Mouse (Mus musculus): ENCODE measurements at regions not wholly inside any gene's neighbourhood (a gene's known extent, or its start where the extent isn't known, plus 50 kb on each side); places are given as distances from the start of the nearest gene placed in this dataset.
A peak's percentile ranks its signal among the peaks of the same experiment; 100 is the strongest.
"Not testable (repeated sequence)": the region's sequence is repeated elsewhere in the genome, so short reads cannot be mapped to it uniquely, and the experiment has no call there.

DNA sequence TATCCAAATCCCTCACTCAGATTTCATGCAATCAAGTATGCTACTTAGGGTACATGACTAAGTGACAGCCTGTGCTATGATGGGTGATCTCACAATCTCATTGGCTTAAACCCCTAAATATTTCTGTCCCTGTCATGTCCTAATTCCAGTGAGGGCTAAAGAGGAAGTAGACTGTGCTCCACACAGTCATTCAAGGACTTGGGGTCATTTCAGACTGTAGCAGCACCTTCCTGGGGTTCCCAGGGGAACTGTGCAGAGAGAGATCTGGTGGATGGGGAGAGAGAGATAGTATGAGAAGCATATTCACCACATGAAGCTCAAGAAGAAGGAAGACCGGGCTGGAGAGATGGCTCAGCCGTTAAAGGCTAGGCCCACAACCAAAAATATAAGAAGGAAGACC is 100.7 kb downstream of the H2al2a start:
- no peak for DNase-seq

DNA sequence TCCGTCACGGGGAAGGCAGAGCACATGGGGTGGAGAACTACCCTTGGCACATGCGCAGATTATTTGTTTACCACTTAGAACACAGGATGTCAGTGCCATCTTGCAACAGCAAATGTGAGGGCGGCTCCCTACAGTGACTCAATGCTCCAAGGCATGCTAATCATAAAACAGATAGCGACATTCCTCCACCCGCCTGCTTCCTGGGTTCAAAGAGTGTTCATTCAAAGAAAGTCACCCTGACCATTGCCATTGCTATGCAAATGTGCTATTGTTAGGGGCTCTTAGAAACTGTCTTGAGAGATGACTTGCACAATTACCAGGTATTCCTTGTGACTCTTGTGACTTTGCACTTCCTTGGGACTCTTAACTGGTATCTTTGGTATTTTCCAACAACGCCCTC is 104.1 kb downstream of the H2al2a start:
- DNase-seq: not testable (repeated sequence)

DNA sequence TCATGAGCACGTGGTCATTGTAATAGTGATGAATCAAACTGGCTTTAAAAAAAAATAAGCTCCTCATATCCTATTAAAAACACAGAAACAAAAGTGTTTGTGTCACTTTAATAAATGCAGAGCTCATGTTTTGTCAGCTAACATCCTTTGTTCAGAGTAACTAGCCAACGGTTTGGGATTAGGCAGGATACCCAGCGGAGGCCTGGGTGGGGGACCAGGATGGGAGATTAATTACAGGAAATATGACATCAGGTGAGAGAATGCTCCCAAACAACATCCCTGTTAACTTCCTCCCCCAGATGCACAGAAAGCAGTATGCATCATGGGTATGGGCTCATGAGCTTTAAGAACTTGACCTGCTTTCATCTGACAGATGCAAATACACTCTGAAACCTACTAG is 109.1 kb downstream of the H2al2a start:
- DNase-seq: no peak

DNA sequence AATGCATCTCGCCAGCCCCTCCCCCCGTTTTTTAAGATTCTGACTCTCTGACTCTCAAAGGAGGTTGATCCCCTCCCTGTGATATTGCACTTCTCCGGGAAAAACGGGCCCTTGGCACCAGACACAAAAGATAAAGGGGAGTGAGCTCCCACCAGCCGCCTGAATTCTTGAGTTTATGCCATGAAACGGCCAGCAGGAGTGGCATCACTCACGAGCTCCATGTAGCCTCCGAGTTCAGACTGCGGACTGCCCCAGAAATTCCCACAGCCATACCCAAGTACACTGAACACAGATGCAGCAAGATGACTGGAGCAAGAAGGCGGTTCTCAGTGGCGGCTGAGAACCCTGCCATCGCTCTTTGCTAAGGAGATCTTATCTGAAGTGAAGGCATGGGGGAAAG is 114.4 kb downstream of the H2al2a start:
- no peak for DNase-seq

DNA sequence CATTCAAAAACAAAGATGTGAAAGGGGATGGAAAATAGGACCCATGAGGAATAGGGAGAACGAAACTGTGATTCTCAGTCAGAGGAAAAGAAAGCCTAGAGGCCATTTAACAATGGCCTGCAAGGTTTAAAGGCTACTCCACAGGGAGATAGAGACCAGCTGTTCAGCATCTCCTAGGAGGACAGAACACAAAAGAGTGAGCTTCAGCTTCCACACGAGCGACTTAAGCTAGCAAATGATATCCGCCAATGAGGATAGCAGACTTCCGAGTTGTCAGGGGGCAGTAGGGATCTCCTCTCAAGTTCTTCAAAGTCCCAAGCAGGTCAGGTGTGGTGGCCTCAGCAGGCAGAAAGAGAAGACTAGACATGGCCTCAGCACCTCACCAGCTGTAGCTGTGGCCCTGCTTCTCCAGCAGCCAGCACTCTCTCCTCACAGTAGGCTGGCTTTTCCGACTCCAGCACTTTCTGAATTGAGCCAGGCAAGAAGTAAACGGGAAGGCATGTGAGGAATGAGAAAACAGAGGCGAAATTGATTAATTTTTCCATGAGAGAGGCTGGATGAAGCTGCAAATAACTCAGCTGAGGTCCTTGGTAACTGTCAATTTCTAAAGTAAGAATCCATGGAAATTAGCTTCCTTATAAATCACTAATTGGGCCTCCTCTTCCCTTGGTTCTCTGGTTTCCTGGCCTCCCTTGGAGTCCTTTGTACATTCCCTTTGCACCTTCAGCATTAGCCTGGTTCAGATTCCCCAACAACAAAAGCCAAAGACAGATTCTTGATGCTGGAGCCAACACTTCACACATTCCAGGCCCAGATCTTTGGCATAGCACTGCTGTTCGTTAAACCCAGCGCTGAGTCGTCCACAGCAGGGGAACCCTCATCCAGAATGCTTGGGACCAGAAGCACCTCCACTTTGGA is 115.7 kb downstream of the H2al2a start:
- peak; percentile 72 for DNase-seq

DNA sequence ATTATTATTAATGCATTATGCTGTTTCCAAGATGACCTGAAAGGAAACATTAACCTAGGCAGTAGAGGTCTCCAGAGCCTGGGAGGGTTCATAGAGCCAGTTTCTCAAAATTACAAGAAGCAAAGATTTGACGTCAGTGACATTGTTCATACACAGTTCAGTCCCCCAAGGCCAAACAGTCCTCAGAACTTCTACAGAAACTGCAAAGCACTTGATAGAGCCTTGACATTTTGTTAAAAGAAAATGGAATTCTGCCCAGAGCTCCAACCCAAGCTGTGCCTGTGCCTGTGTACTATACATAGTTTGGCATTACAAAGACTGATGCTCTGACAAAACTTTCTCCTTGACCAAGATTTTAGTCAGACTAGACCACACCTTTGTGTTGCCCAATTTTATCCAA is 118.9 kb downstream of the H2al2a start:
- no peak for DNase-seq

DNA sequence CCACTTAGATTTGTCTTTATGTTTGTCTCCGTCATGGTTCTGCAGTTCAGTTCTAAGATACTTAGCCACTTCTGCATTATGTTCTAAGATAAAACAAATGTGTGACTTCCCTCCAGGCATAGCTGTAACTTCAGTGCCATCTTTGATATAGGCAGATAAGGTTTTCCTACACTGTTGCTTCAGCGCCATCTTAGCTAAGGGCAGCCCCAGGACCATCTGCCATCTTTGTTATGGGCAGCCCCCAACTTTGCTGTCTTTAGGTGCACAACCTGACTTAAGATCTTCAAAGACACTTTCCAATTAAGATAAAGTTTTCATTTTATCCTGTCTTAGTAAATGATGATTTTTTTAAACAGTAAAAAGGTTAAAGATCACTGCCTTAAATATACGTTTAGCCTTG is 119.8 kb downstream of the H2al2a start:
- no peak for DNase-seq

DNA sequence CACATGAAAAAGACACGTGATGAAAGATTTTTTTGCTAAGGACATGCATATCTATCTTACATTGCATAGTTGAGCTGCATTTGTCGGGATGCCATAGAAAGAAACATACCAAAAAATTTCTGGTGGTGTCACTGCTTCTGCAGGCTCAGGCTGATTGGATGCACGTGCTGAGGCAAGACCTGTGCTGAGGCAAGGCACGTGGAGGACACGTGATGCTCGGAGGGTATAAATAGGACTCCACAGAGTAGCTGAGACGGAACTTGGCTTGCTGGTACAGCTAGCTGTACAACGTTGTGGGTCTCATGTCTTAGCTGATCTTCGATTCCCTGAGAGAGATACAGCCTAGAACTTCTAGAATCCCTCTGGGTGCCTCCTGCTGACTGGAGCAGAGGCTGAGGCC is 120.6 kb downstream of the H2al2a start:
- no peak for DNase-seq

DNA sequence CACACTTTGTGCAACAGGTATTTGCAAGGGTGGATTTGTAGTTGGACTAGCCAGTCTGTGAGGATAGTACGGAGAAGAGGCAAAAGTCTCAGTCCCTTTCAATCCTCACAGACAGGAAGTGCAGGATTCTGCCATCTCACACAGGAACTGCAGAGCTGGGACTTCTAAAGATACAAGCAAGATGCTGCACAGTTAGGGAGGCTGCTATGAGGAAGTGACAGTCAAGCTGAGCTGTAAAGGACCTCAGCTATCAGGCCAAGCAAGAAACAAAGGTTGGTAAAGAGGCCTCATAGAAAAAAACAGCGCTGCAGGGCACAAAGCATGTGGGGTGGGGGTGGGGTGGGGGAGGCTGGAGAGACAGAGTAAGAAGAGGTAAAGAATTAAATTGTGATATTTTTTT is 126.2 kb downstream of the H2al2a start:
- DNase-seq: no peak

DNA sequence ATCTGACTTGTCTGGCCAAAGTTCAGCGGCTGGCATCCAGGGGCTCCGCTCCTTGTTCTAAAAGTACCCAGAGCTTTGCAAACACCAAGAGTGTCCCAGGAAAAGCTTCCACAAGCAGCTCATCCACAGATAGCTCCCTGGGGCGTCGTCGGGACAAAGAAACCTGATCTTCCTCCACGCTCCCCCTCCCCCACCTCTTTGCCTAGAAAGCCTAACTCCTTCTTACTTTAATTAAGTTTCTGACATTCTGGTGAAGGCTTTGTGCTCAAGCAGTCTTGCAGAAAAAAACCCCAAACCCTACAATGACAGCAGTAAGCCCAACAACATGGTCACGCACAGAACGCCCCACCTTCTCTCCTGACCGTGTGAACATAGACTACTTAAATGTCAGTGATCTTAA is 128.6 kb downstream of the H2al2a start:
- peak; percentile 59 for DNase-seq

DNA sequence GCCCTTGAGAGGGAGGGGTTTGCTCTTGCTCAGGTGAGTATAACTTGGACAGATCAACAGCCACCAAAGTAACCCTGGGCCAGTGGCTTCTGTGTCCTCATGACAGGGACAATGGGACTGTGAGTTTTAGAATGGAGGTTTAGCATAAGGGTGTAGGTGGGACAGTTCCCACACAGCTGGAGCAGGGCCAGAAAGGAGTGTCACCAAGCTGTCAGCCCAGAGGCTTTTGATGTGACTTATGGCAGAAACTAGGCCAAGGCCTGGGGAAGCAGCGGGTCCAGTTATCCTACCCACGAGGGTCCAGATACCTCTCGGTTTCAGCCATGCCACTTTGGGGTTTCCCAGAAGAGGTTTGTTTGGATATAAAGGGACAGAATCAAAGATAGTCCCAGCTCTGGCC is 129.4 kb downstream of the H2al2a start:
- DNase-seq: no peak

DNA sequence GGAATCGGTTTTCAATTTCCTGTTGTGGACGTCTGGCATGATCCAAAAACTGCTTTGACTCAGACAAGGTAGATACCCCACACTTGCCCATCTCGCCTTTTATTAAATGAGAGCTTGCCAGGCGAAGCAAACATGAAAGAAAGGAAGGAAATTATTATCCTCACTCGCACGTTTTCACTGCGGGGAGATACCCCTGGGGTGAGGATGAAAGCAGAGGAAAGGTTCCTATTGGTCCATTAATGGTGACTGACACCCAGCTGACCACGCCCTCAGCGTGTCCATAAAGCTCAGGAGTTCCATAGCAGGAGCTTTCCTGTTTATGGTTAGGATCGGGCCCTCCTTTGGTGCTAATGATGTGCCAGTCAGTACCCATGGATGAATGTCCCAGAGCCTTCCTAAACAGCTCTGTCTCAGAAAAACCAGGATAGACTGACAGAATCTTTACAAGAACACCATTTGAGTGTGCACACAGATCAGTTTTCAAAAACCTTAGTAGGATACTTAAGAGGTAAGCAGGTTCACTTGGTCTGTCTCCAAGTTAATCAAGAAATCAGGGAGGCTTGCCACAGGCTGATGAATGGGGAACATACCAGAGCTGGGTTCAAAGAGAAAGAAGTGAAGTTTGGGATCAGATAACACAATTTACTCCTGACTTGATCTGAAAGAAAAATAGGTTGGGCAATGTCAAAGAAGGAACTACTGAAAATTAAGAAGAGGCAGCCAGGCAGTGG is 130.7 kb upstream of the Nebl start:
- peak; percentile 43 for DNase-seq

DNA sequence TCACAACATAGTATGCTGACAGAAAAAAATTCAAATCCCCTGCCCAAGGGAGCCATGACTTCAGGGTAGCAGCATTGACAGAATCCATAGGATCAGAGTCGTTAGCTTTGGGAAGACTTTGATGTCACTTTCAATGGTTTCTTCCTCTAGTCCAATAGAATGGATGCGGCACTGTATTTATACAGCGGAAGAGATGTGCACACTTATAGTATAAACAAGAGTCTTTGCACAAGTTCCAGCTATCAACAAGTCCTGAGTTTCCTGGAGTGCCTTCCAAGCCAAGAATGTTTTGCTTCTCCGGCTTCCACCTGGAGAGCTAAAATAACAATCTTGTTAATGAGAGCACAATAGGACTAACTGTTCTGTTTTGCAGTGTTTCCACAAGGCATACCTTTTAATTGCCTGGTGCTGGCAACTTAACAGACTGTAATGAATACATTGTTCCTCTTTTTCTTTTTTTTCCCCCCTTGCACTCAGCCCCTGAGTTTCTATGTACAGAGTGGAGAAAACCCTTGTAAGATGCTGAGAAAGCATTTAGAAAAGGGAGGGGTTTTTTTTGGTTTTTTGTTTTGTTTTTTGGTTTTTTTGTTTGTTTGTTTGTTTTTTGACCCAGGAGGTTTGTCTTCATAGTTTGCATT is 129.8 kb upstream of the Nebl start:
- DNase-seq: peak; percentile 26

DNA sequence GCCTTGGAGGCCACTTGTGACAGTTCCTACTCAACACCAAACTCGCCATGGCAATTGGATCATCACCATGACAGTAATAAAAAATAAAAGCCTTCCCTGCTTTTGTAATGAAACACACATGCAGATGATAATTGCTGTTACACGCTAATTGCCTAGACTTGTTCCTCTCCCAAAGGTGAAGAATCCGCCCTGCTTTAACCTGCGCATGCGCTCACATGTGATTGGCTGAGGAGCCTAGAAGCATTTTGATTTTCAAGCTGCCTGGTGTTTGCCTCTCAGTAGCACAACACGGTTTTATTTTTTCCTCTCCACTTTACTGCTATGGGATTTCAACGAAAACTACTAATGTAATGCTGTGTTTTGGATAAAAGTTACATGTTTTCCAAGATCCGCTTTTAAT is 128.0 kb upstream of the Nebl start:
- no peak for DNase-seq

DNA sequence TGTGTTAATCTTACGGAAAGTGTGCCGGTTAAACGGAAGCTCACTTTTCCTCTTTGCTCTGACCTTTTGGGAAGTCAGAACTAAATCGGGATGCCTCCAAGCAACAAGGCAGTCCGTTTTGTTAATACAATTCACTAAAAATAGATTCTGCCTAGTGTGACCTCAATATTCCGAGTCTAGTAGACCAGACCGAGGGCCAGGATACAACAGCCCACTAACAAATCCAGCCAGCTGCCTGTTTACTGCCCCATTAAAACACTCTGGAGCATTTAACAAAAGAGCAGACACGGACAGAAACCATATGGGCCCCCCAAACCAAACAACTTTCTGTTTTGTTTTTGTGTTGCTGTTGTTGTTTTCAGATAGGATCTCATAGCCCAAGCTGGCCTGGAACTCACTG is 127.1 kb upstream of the Nebl start:
- DNase-seq: peak; percentile 38

DNA sequence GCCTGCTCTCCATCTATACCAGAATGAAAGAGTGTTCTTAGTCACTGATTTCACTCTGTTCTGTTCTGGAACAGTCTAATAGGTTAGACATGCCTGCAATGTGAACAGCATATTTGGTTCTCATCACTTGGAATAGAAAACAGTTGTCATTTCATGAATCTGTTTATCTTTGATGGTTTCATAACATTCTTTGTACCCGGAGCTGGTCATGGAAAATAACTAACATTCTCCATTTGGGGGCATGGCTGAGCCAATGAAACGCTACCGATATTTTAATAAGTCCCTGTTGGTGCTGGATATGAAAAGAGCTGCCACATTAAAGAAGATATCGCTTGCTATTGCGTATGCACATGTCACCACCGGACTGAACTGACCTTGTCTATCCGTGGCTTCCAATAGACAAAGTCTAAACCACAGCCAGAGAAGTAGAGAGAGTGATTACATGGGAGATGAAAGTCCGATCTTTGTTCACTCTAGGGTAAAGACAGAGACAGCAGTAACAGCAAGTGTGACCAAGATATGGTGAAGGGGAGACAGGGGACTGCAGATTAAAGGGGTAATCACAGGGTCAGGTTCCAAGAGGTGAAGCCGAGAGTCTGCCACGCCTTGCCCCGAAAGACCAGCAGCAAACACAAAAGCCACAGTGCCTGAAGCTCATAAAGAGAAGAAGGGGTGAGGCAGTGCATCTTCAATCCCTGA is 124.5 kb upstream of the Nebl start:
- DNase-seq: no peak

DNA sequence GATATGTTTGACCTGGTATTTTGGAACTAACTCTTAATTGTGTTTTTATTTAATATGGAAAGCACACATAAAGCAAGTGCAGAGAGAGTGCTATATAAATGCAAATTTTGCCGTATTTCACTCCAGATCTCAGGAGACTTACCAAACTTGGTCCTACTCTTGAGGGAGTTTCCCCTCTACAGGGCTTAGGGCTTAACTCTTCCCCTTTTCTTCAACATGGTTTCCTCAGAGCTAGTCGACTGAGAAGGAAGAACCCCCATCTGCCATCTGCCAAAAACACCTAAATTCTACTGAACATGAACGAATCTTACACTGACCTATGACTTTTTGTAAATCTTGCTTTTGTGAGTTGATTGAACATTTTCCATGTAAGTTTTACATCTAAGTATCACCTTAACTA is 122.8 kb upstream of the Nebl start:
- DNase-seq: no peak

DNA sequence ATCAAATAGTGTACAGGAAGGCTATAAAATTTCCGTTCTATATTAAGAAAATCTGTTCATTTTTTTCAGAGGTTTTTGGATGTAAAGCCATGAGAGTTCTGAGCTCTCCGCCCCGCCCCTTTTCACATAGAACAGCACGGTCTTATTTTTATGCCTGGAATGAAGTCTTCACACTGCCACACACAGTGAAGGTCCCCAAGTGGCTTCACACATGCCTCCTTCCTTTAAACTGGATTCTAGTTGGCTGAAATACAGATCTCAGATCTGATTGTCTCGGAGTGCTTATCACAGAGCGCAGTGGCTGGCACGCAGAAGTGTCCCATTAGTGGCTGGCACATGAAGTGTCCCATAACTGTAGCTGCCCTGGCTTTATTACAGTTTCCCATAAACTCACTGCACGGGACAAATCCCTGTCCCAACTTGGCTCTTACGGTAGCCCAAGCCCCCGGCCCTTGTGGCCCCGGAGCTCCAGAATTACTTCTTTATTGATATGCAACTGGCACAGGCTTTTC is 122.3 kb upstream of the Nebl start:
- no peak for DNase-seq

DNA sequence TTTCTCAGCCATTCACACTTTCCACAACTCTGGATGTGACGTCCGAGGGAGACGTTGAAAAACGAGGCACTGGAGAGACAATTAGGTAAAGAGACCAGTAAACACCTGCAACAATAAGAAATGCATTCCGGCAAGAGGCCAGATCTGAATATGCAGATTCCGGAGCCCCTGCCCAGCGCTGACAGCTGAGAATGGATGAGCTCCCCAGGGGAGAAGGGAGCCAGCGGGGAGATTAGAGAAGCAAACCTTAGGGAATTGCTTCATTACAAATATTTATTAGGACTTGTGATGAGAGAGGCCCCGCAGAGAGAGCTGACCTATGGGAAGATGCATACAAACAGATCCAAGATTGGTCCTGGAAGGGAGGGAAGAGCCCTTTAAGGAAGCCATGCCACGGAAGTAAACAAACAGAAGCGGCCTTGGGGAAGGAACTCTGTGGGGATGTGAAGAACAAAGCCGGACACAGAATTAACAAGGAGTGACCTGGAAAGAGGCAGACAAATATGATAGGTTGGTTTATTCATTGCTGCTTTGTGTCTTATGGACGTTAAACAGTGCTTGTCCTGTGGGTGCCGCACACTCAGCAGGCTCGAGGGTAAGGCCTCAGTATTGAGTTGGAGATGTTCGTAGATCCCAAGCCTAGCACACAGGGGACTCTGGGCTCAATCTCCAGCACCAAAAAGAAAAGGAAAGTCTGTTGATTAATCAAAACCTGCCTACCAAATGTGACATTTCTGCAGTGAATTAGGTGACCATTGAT is 121.7 kb upstream of the Nebl start:
- DNase-seq: peak; percentile 60

DNA sequence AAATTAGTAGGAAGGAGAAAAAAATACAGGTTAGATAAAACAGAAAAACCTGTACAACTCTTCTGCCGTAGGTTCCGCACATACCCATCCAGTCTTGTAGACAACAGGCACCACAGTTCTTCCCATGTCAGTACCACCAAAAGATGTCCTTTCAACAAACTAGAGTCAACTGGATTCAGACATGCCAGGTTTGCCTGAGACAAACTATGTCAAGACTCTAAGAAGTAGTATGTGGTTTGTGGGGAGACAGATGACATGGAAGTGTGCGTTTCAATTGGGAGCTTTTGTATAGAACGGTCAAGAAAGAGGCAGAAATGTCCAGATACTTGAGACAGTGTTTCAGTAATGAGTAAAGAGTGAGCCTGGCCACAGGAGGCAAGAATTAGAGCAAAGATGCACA is 119.5 kb upstream of the Nebl start:
- DNase-seq: no peak

DNA sequence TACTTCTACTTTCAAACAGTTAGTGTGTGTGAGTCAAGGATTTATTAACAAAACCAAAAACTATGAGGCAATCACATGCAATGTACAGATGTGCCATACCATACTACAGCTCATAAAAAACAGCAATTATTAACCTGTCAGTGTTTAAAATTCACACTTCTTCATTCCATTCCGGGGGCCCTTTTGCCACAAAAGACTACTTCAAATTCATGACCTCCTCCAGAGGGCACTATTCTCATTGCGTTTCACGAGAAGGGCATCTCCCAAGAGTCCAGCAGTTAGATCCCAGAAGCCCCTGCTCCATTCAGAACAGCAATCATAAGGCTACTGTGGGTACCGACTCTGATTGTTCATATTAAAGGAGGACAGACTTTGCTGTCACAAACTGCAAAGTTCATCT is 118.0 kb upstream of the Nebl start:
- DNase-seq: peak; percentile 43

DNA sequence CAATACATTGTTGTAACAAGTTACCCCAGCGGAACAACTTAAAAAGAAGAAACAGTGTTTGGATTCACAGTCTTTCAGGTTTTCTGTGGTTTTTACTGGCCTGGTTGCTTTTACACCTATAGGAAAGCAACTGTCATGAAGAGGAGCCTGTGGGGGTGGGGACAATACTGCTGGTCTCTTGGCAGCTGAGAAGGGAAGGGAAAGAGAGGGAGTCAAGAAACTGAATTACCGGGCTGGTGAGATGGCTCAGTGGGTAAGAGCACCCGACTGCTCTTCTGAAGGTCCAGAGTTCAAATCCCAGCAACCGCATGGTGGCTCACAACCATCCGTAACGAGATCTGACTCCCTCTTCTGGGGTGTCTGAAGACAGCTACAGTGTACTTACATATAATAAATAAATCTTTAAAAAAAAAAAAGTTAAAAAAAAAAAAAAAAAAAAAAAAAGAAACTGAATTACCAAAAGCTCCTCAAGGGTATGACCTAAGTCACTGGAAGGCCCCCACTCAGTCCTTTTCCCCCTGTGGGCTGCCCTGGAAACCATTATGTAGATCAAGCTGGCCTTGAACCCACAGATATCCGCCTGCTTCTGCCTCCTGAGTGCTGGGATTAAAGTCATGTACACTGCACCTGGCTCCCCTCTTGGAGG is 114.3 kb upstream of the Nebl start:
- not testable (repeated sequence) for DNase-seq
